Mouse (Mus musculus) stomach, embryonic 15.5 days (tissue): ENCODE measurements around the gene Elf2. TPM values are rescaled to one million over a fixed set of nuclear protein-coding genes. Genes with fewer than 3 reads are reported as not detected.

Experiments
- ATAC-seq: fragments of 200-750 bp; cut with Nextera tagmentation; 2 replicates; pipeline ENCODE4 v1.8.0; 2017; ENCODE audit warnings: low read depth, moderate number of reproducible peaks, moderate TSS enrichment; ENCODE audit not compliant: insufficient read depth, low FRiP score
- H3K27ac ChIP-seq: fragments of 300-500 bp; sonication (generic); 2 replicates; pipeline ENCODE4 v1.5.1; 2015; ENCODE audit warnings: mild to moderate bottlenecking, inconsistent platforms
- H3K27me3 ChIP-seq: fragments of 300-500 bp; sonication (generic); replicated peaks from 2 replicates; pipeline ENCODE4 v1.6.1; 2015; ENCODE audit warnings: inconsistent platforms
- H3K36me3 ChIP-seq: fragments of 300-500 bp; sonication (generic); 2 replicates; pipeline ENCODE4 v1.6.1; 2015; ENCODE audit warnings: inconsistent platforms
- H3K4me1 ChIP-seq: fragments of 300-500 bp; sonication (generic); 2 replicates; pipeline ENCODE4 v1.6.1; 2015; ENCODE audit warnings: inconsistent platforms
- H3K4me2 ChIP-seq: fragments of 300-500 bp; sonication (generic); 2 replicates; pipeline ENCODE4 v1.6.1; 2015; ENCODE audit warnings: mild to moderate bottlenecking, inconsistent platforms
- H3K4me3 ChIP-seq: fragments of 300-500 bp; sonication (generic); replicated peaks from 2 replicates; pipeline ENCODE4 v1.5.1; 2015; ENCODE audit warnings: inconsistent platforms
- H3K9ac ChIP-seq: fragments of 300-500 bp; sonication (generic); 2 replicates; pipeline ENCODE4 v1.6.1; 2015; ENCODE audit warnings: inconsistent platforms
- H3K9me3 ChIP-seq: fragments of 300-500 bp; sonication (generic); 2 replicates; pipeline ENCODE4 v1.6.1; 2016; ENCODE audit warnings: inconsistent platforms
- WGBS: fragments of 180-500 bp; shearing (Covaris S2); methylation state at CpG from one replicate; pipeline ENCODE4 v1.1.7; 2015; 5-methylcytosine and 5-hydroxymethylcytosine counted together
- polyA plus RNA-seq: library from polyadenylated mRNA; unstranded; fragments of >200 nt; fragmentation: Nextera tagmentation; extraction: Ambion mirVana; gene quantifications from 2 replicates; pipeline ENCODE4 v1.2.1, GENCODE M21; 2015

Elf2 gene
- 62.5 and 63.7 TPM in 2 replicates for polyA plus RNA-seq

DNA sequence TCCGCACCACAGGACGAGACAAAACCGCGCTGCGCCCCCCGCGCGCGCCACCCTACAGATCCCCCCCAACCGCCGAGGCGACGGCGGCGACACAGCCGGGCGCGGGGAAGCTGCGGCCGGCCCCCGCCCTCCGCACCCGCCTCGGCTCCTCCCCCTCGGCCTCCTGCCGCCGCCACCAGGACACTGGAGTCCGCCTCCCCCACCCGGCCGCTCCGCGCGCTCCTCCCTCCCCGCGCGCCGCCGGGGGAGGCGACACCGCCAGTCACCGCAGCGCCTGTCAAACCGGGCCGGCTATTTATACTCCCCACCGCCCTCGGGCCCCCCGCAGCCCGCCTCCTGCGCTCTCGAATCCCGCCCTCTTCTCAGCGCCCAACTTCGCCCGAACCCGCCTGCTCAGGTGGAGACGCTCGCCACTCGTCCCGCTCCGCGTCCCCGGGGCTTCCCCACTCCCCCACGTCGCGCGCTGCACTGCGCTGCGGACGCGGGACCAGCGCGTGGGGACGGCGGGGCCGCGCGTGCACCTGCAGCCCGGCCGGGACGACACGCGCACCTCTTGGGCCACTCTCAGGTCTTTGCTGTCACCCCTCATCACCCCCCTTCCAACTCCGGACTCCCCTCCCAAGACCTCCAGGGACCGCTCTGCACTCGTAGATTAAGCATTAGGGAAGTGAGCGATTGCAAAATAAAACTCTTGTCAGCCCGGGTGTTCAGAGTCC is at the start of gene Elf2:
Elf2 (minus strand) TSS at position 112 of the 716 bp plus-strand sequence.
- Histone ChIP-seq H3K27me3 (no peaks in the 10 kb centered on the region), H3K27ac (peak within 1 kb of the TSS; percentile 97), H3K9me3 (no peaks in the 10 kb centered on the region), H3K9ac (peak within 1 kb of the TSS; percentile 88), H3K36me3 (no peaks in the 10 kb centered on the region), H3K4me3 (peak within 1 kb of the TSS; percentile 92), H3K4me2 (peak within 1 kb of the TSS; percentile 92), H3K4me1 (no peaks in the 10 kb centered on the region)
- ATAC-seq = peak; percentile 87
- WGBS = under 1% methylated on average over 73 of the region's 87 CpGs

DNA sequence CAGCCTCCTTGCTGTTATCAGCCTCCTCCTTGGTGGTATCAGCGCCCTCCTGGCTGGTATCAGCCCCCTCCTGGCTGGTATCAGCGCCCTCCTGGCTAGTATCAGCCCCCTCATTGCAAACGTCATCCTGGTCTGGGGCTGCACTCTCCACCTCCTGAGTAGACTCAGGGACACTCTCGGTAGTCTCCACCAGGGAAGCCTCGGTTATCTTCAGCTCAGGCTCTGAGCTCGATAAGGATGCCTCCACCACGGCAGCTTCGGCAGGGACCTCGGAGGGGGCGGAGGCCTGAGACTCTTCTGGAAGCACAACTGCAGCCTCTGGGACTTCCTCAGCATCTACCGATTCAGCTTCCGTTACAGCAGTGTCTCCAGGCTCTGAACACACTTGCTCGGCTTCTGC is 48.4 kb upstream of the Elf2 start:
- peak overlapping the region; percentile 46 for H3K4me2 ChIP-seq
- 0 out of 2 replicates have a peak overlapping the region, but pooled peaks have one; percentile 1 for H3K9ac ChIP-seq
- H3K4me3 ChIP-seq = peak overlapping the region; percentile 5; the same call in 1 of the 2 replicates
- H3K4me1 ChIP-seq = 0 out of 2 replicates have a peak, but pooled peaks cover 4% of the 10 kb centered on the region
- no peaks in the 10 kb centered on the region for H3K36me3 ChIP-seq
- whole genome bisulfite sequencing = 5% methylated on average over 13 of the region's 13 CpGs
- no peak overlapping the region for H3K27ac ChIP-seq
- H3K27me3 ChIP-seq = no peaks in the 10 kb centered on the region
- H3K9me3 ChIP-seq = no peaks in the 10 kb centered on the region
- peak; percentile 91; the same call in 1 of the 2 replicates for ATAC-seq

DNA sequence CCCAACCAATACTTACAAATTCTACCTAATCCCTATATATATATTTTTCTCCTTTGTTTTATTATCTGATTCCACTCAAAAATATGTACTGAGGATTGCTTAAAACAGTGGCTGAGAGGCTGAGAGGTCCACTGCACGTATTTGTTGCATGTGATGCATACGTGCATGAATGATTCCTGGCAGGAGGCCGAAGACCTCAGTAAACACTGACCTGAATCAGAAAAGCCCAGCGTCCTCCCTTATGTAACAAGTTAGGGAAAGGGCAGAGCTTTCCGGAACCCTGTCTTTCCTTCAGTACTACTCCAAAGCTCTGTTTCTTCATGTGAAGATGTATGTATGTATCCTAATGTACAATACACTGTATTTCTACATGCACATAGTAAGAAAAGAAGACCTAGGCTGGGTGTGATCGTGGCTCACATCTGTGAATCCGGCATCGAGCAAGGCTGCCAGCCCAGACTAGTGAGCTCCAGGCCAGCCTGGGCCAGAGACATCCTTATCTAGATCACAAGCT is 47.5 kb upstream of the Elf2 start:
- WGBS = 68% methylated on average over 8 of the region's 8 CpGs
- Histone ChIP-seq H3K4me2 (no peak overlapping the region), H3K27ac (no peak overlapping the region), H3K4me3 (no peak overlapping the region), H3K36me3 (no peaks in the 10 kb centered on the region), H3K9me3 (no peaks in the 10 kb centered on the region), H3K4me1 (0 out of 2 replicates have a peak, but pooled peaks cover 4% of the 10 kb centered on the region), H3K27me3 (no peaks in the 10 kb centered on the region), H3K9ac (no peak overlapping the region)
- ATAC-seq = no peak

DNA sequence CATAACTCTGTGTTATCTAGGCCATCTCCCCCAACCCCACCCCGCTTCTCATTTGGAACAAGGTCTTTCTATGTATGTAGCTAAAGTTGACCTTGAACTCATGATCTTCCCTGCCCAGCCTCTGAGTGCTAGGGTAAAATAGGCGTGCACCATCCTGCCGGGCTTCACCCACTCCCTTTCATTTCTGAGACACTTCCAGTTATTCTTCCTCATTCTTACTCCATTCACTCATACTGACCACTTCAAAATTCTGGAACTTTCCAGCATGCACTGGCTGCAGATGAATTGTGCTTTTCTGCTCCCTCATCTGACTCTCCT is 46.6 kb upstream of the Elf2 start:
- 66% methylated on average over 3 of the region's 3 CpGs for WGBS
- Histone ChIP-seq H3K36me3 (no peaks in the 10 kb centered on the region), H3K9me3 (no peaks in the 10 kb centered on the region), H3K4me3 (no peak overlapping the region), H3K27ac (no peak overlapping the region), H3K4me1 (0 out of 2 replicates have a peak, but pooled peaks cover 4% of the 10 kb centered on the region), H3K9ac (no peak overlapping the region), H3K4me2 (no peak overlapping the region), H3K27me3 (no peaks in the 10 kb centered on the region)
- ATAC-seq = no peak

DNA sequence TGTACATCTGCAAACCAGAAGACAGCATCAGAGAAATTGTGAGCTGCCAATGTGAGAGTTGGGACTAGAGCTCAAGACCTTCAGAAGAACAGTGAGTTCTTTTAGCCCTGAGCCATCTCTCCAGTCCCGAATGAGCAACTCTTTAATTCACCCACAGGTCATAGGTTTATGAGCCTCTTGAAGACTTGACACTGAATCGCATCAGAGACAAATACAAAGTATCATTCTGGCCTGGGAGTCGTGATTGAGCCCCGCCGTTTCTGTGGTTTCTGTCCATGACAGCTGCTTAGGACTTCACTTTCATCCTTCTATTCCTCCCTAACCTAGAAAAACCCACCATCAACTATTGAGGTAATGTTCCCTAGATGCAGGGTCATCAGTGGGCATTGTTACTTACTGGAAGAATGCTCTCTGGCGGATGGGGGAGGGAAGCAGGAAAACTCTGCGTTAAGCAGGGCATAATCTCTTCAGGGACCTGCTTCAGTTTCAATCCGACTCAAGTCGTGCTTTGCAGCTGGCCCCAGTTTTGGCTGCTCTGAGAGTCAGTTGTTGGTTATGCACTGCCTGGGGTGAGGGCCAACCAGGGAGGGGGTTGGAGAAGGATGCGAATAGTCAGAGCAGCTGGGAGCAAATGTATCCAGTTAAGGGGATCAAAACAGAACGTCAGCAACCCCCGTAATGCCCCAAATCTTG is 46.1 kb upstream of the Elf2 start:
- Histone ChIP-seq H3K27ac (no peak overlapping the region), H3K4me3 (no peak overlapping the region), H3K27me3 (no peaks in the 10 kb centered on the region), H3K4me1 (0 out of 2 replicates have a peak, but pooled peaks cover 4% of the 10 kb centered on the region), H3K9ac (no peak overlapping the region), H3K4me2 (no peak overlapping the region), H3K36me3 (no peaks in the 10 kb centered on the region), H3K9me3 (no peaks in the 10 kb centered on the region)
- WGBS = 54% methylated on average over 12 of the region's 12 CpGs
- no peak for ATAC-seq

DNA sequence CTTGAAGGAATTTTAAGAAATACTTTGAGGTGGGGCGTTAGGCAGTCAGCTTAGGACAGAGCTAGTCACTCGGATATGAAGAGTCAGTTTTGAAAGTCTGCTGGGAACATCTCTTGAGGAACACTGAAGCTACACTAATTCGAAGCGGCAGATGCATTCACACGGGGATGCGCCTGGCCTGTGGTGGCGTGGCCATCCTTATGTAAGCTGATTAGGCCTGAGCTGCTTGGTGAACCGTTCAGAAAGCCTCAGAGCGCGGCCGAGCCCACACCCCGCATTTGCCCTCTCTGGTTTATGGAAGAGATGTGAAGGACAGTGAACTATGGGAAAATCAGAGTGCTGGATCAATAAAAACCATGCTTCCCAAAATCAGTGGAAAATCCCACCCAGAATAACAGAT is 42.9 kb upstream of the Elf2 start:
- 77% methylated on average over 12 of the region's 12 CpGs for WGBS
- no peaks in the 10 kb centered on the region for H3K27me3 ChIP-seq

DNA sequence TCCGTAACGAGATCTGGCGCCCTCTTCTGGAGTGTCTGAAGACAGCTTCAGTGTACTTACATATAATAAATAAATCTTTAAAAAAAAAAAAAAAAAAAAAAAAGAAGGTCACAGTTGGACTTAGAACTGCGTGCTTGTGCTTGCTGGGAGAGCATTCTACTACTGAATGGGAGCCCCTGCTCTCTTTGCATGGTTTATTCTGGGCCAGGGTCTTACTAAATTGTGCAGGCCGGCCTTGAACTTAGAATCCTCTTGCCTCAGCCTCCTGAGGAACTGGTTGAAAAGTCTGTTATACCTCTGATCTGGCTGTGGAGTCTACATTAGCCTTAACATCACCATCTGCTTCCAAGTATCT is 40.2 kb upstream of the Elf2 start:
- no peak overlapping the region for H3K27ac ChIP-seq
- H3K27me3 ChIP-seq = no peaks in the 10 kb centered on the region
- H3K4me2 ChIP-seq = no peak overlapping the region
- WGBS = 48% methylated on average over 5 of the region's 5 CpGs
- no peaks in the 10 kb centered on the region for H3K36me3 ChIP-seq
- no peak overlapping the region for H3K4me3 ChIP-seq
- H3K9ac ChIP-seq = no peak overlapping the region
- 0 out of 2 replicates have a peak, but pooled peaks cover 7% of the 10 kb centered on the region for H3K4me1 ChIP-seq
- ATAC-seq = no peak
- no peaks in the 10 kb centered on the region for H3K9me3 ChIP-seq

More for the DNA sequence above, 42.9 kb upstream of the Elf2 start:
- H3K4me1 ChIP-seq = 0 out of 2 replicates have a peak, but pooled peaks cover 4% of the 10 kb centered on the region
- ATAC-seq = no peak
- H3K4me2 ChIP-seq = no peak overlapping the region
- H3K36me3 ChIP-seq = no peaks in the 10 kb centered on the region
- no peak overlapping the region for H3K27ac ChIP-seq
- no peak overlapping the region for H3K9ac ChIP-seq
- H3K4me3 ChIP-seq = no peak overlapping the region
- H3K9me3 ChIP-seq = no peaks in the 10 kb centered on the region

DNA sequence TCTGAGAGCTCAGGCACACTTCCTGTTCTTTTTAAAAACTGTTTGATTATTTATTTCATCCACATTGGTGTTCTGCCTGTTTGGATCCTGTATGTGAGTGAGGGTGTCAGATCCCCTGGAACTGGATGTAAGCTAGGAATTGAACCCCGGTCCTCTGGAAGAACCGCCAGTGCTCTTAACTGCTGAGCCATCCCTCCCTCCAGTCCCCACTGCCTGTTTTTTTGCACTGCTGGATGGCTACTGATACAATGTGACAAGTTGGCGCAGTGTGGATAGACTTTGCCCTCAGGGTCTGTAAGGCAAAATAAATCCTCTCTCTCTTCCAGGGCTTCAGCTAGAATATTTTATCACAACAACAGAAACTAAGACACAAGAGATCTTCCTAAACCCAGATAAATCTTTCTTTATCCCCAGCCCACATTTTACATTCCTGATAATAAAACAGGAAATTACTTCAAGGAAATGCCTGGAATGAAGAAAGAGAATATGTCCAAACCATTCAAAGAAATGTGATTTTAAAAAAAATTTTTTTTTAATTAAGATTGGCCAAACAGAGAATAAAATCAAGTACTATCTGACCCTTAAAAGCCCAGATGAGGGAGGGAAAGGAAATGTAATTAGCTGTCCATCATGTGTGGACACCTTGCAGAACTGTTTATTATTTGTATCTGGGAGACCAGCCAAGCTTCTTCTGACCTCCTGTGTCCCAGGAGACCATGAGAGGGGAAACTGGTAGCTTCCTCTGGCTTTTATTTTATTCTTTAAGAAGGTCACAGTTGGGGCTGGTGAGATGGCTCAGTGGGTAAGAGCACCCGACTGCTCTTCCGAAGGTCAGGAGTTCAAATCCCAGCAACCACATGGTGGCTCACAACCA is 39.6 kb upstream of the Elf2 start:
- ATAC-seq = no peak

DNA sequence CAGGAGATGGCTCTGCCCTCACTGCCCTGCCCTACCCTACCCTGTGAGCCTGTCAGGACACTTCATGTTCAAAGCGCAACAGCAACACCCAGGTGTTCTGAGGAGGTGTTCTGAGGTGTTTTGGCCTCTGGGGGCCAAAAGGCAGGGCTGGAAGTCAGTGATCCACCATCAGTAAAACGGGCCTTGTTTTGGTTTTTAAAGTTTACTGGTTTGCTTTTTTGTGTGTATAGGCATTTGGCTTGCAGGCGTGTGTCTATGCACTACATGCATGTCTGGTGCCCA is 38.1 kb upstream of the Elf2 start:
- Histone ChIP-seq H3K27ac (no peak overlapping the region), H3K4me1 (0 out of 2 replicates have a peak, but pooled peaks cover 7% of the 10 kb centered on the region), H3K36me3 (no peaks in the 10 kb centered on the region), H3K9me3 (no peaks in the 10 kb centered on the region), H3K4me2 (peak overlapping the region; percentile 48), H3K4me3 (peak overlapping the region; percentile 34), H3K27me3 (no peaks in the 10 kb centered on the region), H3K9ac (no peak overlapping the region)
- no peak for ATAC-seq
- 78% methylated on average over 3 of the region's 3 CpGs for WGBS

More for the DNA sequence above, 39.6 kb upstream of the Elf2 start:
- H3K4me2 ChIP-seq = no peak overlapping the region
- 75% methylated on average over 5 of the region's 5 CpGs for WGBS
- H3K27ac ChIP-seq = no peak overlapping the region
- no peak overlapping the region for H3K9ac ChIP-seq
- H3K36me3 ChIP-seq = no peaks in the 10 kb centered on the region
- H3K4me3 ChIP-seq = no peak overlapping the region
- H3K4me1 ChIP-seq = 0 out of 2 replicates have a peak, but pooled peaks cover 7% of the 10 kb centered on the region
- H3K27me3 ChIP-seq = no peaks in the 10 kb centered on the region
- H3K9me3 ChIP-seq = no peaks in the 10 kb centered on the region

DNA sequence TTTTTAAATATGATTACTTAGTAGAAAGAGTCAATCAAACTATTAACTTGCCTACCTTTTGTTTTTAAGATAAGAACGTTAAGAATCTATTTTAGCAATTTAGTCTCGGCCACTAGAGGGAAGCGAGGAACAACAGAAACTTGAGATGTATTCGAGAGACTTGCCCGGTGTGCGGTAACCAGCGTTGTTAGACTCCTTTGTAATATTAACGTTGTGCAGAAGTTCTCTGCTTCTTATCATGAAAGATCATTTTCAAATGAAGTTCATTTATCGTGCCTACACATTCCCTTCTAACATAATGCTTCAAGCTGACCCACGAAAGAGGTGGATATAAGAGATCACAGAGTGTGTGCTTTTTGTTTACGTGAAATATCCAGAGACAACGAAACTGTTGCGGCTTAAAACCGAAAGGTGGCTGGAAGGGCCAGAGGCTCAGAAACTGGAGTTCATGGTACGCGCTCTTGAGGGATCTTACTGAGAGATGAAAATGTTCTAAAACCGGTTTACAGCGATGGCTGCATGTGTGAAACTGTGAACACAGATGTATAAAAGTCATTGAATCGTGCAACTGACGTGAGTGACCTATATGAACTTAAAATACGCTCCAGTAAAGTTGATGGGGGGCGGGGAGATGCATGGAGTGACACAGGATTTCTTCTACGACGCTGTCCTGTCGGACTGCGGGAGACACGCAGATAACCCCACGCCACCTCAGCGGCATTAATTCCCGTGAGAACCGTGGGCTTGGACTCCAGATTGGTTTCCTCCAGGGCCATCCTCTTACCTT is 37.6 kb upstream of the Elf2 start:
- no peak overlapping the region for H3K9ac ChIP-seq
- WGBS = 23% methylated on average over 31 of the region's 31 CpGs
- H3K4me1 ChIP-seq = 0 out of 2 replicates have a peak, but pooled peaks cover 7% of the 10 kb centered on the region
- no peaks in the 10 kb centered on the region for H3K27me3 ChIP-seq
- peak overlapping the region; percentile 48 for H3K4me2 ChIP-seq
- H3K27ac ChIP-seq = no peak overlapping the region
- ATAC-seq = no peak
- no peaks in the 10 kb centered on the region for H3K9me3 ChIP-seq
- peak overlapping the region; percentile 34 for H3K4me3 ChIP-seq
- no peaks in the 10 kb centered on the region for H3K36me3 ChIP-seq
